Mouse (Mus musculus): Measurements from ENCODE around the gene Slc30a7. TPM values are rescaled to one million over a fixed set of nuclear protein-coding genes. Genes with fewer than 3 reads are reported as not detected.

Slc30a7 gene
- polyA plus RNA-seq, 1 experiment, result 14.3 TPM

DNA sequence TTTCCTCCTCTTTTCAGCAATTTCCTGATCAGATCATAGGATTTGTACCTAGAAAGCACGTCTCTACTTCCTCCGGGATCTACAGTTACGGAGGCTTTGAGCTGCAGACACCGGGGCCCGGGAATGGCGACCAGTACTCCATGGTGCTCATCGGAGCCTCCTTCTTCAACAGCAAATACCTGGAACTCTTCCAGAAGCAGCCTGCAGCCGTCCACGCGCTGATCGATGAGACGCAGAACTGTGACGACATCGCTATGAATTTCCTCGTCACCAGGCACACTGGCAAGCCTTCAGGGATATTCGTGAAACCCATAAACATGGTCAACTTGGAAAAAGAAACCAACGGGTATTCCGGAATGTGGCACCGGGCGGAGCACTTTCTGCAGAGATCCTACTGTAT, 19.8 kb upstream of the Slc30a7 start:
- H3K27ac ChIP-seq (ENCODE audit: insufficient read depth, low read length), result peak overlapping the region; percentile 20; the same call in 1 of the 2 replicates
- H3K4me3 ChIP-seq (replicated peaks; ENCODE audit: insufficient read depth, low read depth, low read length), result no peak overlapping the region
- no peak for TF ChIP-seq CTCF (IDR thresholded peaks at IDR 0.05; ENCODE audit: borderline replicate concordance, insufficient read depth, low read depth, low read length)
- no peak for TF ChIP-seq POLR2A (IDR thresholded peaks at IDR 0.05; ENCODE audit: borderline replicate concordance, insufficient read depth, low read length)
- 65% methylated on average over 20 of the region's 20 CpGs for WGBS
- DNase-seq, result peak in 1 of 2 experiments; percentile 29
- H3K4me1 ChIP-seq (ENCODE audit: control insufficient read depth, insufficient read depth, low read length), result peaks cover 36% of the 10 kb centered on the region
- H3K27me3 ChIP-seq (ENCODE audit: control insufficient read depth, insufficient read depth, low read length), result no peaks in the 10 kb centered on the region

DNA sequence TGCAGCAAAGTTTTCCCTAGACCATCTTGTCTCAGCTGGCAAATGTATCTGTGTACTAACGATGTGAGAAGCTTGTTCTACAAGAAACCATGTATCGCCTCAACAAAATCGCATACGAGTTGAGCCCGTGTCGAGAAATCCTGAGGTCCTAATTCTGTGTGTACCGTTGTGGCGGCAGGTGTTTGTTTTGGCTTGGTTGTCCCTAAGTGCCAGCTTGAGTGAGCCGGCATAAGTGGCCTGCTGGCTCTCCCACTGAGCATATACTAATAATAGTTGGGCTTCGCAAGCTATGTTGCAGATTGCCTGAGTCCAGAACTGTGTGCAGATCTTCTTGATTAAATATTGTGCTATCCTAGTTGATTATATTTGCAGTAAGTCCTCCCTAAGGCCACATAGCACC, 18.5 kb upstream of the Slc30a7 start:
- H3K4me3 ChIP-seq (replicated peaks; ENCODE audit: insufficient read depth, low read depth, low read length), result peak overlapping the region; percentile 21
- WGBS, result 10% methylated on average over 10 of the region's 10 CpGs
- H3K27ac ChIP-seq (ENCODE audit: insufficient read depth, low read length), result peak overlapping the region; percentile 67; the same call in 1 of the 2 replicates
- H3K27me3 ChIP-seq (ENCODE audit: control insufficient read depth, insufficient read depth, low read length), result no peaks in the 10 kb centered on the region
- TF ChIP-seq POLR2A (IDR thresholded peaks at IDR 0.05; ENCODE audit: borderline replicate concordance, insufficient read depth, low read length) (no peak), CTCF (IDR thresholded peaks at IDR 0.05; ENCODE audit: borderline replicate concordance, insufficient read depth, low read depth, low read length) (no peak)
- DNase-seq, result peak; percentile 83 to 93
- peaks cover 37% of the 10 kb centered on the region for H3K4me1 ChIP-seq (ENCODE audit: control insufficient read depth, insufficient read depth, low read length)

DNA sequence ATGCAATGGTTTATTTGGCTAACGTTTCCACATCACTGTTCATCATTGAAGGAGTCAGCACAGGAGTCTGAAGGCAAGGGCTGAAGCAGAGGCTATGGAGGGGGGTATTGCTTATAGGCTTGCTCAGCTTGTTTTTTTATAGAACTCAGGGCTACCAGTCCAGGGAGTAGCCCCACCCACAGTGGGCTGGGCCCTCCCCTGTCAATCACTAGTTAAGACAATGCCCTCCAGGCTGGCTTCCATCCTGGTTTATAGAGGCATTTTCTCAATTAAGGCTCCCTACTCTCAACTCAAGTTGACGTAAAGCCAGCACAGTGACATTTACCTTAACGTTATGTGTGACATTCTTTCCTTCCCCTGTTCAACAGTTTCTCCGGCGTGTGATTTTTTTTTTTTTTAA, 17.5 kb upstream of the Slc30a7 start:
- 39% methylated on average over 5 of the region's 5 CpGs for WGBS

DNA sequence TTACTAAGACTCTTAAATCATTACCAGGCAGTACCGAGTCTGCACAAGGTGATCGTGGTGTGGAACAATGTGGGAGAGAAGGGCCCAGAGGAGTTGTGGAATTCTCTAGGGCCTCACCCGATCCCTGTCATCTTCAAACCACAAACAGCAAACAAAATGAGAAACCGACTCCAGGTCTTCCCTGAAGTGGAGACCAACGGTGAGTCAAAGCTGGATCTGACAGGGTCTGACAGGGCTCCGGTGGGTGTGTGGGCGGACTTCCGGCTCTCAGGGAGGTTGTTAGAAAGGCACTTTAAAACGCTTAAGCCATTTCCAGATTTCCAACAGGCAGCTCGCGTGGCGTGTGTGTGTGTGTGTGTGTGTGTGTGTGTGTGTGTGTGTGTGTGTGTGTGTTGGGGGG, 17.0 kb upstream of the Slc30a7 start:
- Histone ChIP-seq H3K4me1 (ENCODE audit: control insufficient read depth, insufficient read depth, low read length) (peaks cover 44% of the 10 kb centered on the region), H3K27me3 (ENCODE audit: control insufficient read depth, insufficient read depth, low read length) (no peaks in the 10 kb centered on the region), H3K4me3 (replicated peaks; ENCODE audit: insufficient read depth, low read depth, low read length) (no peak overlapping the region), H3K27ac (ENCODE audit: insufficient read depth, low read length) (peak overlapping the region; percentile 77)
- TF ChIP-seq POLR2A (IDR thresholded peaks at IDR 0.05; ENCODE audit: borderline replicate concordance, insufficient read depth, low read length), result no peak
- no peak for TF ChIP-seq CTCF (IDR thresholded peaks at IDR 0.05; ENCODE audit: borderline replicate concordance, insufficient read depth, low read depth, low read length)
- WGBS, result 65% methylated on average over 12 of the region's 12 CpGs
- no peak for DNase-seq

More for the DNA sequence above, 17.5 kb upstream of the Slc30a7 start:
- TF ChIP-seq CTCF (IDR thresholded peaks at IDR 0.05; ENCODE audit: borderline replicate concordance, insufficient read depth, low read depth, low read length) (no peak), POLR2A (IDR thresholded peaks at IDR 0.05; ENCODE audit: borderline replicate concordance, insufficient read depth, low read length) (no peak)
- Histone ChIP-seq H3K27me3 (ENCODE audit: control insufficient read depth, insufficient read depth, low read length) (no peaks in the 10 kb centered on the region), H3K4me3 (replicated peaks; ENCODE audit: insufficient read depth, low read depth, low read length) (no peak overlapping the region), H3K4me1 (ENCODE audit: control insufficient read depth, insufficient read depth, low read length) (peaks cover 40% of the 10 kb centered on the region), H3K27ac (ENCODE audit: insufficient read depth, low read length) (peak overlapping the region; percentile 77)
- DNase-seq, result peak in 1 of 2 experiments; percentile 47

DNA sequence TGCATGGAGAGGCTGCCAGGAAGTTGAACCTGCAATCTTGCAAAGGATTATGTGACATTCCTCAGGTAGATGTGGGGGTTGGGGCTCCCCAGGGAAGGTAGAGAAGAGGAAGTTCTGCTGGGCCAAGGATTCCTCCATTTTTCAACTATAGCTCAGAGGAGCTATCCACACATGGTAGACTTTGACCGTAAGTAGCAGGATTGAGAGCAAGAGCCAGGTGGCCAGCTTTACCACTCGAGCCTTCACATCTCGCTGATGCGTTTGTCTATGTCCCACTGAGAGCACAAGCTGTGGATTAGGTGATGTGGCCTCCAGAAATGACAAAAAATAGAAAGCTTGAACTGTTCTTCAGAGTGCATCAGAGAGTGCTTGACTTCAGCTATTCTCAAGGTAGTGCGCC, 11.9 kb upstream of the Slc30a7 start:
- no peak overlapping the region for H3K4me3 ChIP-seq (replicated peaks; ENCODE audit: insufficient read depth, low read depth, low read length)
- peaks cover 59% of the 10 kb centered on the region for H3K4me1 ChIP-seq (ENCODE audit: control insufficient read depth, insufficient read depth, low read length)
- no peaks in the 10 kb centered on the region for H3K27me3 ChIP-seq (ENCODE audit: control insufficient read depth, insufficient read depth, low read length)
- 27% methylated on average over 5 of the region's 5 CpGs for WGBS
- peak; percentile 45 to 58 for DNase-seq
- H3K27ac ChIP-seq (ENCODE audit: insufficient read depth, low read length), result peak overlapping the region; percentile 88
- TF ChIP-seq CTCF (IDR thresholded peaks at IDR 0.05; ENCODE audit: borderline replicate concordance, insufficient read depth, low read depth, low read length), result no peak
- TF ChIP-seq POLR2A (IDR thresholded peaks at IDR 0.05; ENCODE audit: borderline replicate concordance, insufficient read depth, low read length), result no peak

DNA sequence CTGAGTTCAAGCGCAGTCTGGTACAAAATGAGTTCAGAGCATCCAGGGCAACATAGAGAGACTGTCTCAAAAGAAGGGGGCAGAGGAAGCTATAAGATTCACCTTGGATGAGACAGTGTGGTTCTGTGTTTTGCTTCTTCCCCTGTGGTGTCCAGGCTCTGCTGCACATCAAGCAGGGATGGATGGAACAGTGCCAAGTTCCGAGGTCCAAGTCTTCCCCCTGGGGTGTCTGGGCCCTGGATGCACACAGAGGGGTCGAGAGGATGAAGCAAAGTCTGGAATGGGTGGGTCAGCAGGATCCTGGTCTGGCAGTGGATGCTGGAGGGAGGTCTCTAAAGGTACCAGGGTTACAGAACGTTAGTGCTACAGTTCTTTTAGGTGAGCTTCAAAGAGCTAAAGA, 11.4 kb upstream of the Slc30a7 start:
- peak; percentile 48 to 53 for DNase-seq
- TF ChIP-seq POLR2A (IDR thresholded peaks at IDR 0.05; ENCODE audit: borderline replicate concordance, insufficient read depth, low read length) (no peak), CTCF (IDR thresholded peaks at IDR 0.05; ENCODE audit: borderline replicate concordance, insufficient read depth, low read depth, low read length) (no peak)
- 18% methylated on average over 4 of the region's 4 CpGs for WGBS
- no peaks in the 10 kb centered on the region for H3K27me3 ChIP-seq (ENCODE audit: control insufficient read depth, insufficient read depth, low read length)
- no peak overlapping the region for H3K4me3 ChIP-seq (replicated peaks; ENCODE audit: insufficient read depth, low read depth, low read length)
- peaks cover 58% of the 10 kb centered on the region for H3K4me1 ChIP-seq (ENCODE audit: control insufficient read depth, insufficient read depth, low read length)
- H3K27ac ChIP-seq (ENCODE audit: insufficient read depth, low read length), result peak overlapping the region; percentile 88

DNA sequence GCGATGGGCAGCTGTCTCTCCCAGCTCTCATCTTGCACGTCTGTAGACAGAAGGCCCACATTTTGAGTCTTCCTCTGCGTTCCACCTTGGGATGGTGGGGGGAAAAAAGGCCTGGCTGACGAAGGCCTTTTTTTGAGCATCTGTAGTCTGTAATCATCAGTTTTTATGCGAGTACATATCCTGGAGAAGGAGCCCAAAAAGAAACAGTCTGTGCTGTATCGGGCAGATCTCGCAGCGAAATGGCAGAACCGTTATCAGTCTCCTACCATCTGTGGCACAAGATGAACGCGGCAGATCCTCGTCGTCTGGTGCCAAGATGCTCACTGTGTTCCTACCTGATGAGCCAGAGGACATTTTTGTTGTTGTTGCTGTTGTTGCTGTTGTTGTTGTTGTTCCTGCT, 8.9 kb upstream of the Slc30a7 start:
- Histone ChIP-seq H3K4me3 (replicated peaks; ENCODE audit: insufficient read depth, low read depth, low read length) (peak overlapping the region; percentile 24), H3K27me3 (ENCODE audit: control insufficient read depth, insufficient read depth, low read length) (no peaks in the 10 kb centered on the region), H3K4me1 (ENCODE audit: control insufficient read depth, insufficient read depth, low read length) (peaks cover 53% of the 10 kb centered on the region), H3K27ac (ENCODE audit: insufficient read depth, low read length) (peak overlapping the region; percentile 86)
- peak; percentile 23; the same call in 1 of the 2 replicates for TF ChIP-seq POLR2A (IDR thresholded peaks at IDR 0.05; ENCODE audit: borderline replicate concordance, insufficient read depth, low read length)
- no peak for TF ChIP-seq CTCF (IDR thresholded peaks at IDR 0.05; ENCODE audit: borderline replicate concordance, insufficient read depth, low read depth, low read length)
- WGBS, result 9% methylated on average over 13 of the region's 13 CpGs
- peak; percentile 78 to 86 for DNase-seq

DNA sequence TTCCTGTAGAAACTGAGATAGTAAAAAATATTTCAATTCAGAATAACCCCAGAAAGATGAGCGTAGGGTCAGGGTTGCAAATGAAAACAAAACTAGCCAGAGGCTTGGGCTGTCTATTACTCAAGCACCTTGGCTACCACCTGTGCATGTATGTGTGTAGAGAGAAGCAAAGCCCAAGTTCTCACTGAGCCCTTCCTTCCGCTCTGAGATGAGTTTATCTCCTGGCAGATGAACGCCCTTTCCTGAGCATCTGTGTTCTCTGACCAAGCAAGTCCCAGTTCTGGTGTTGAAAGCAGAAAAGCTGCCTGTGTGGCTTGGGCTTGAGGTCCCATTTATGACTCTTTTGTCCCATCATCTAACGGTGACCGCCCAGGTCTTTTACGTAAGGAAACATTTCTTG, 7.7 kb upstream of the Slc30a7 start:
- DNase-seq, result peak in 1 of 2 experiments; percentile 33
- Histone ChIP-seq H3K27ac (ENCODE audit: insufficient read depth, low read length) (peak overlapping the region; percentile 86), H3K4me3 (replicated peaks; ENCODE audit: insufficient read depth, low read depth, low read length) (no peak overlapping the region), H3K4me1 (ENCODE audit: control insufficient read depth, insufficient read depth, low read length) (peaks cover 47% of the 10 kb centered on the region), H3K27me3 (ENCODE audit: control insufficient read depth, insufficient read depth, low read length) (no peaks in the 10 kb centered on the region)
- 68% methylated on average over 6 of the region's 6 CpGs for WGBS
- TF ChIP-seq CTCF (IDR thresholded peaks at IDR 0.05; ENCODE audit: borderline replicate concordance, insufficient read depth, low read depth, low read length), result no peak
